Mouse (Mus musculus) testis, postnatal 10 days (tissue): ENCODE data around the gene Htr1f.

Experiments used
- DNase-seq: peaks from one replicate; pipeline ENCODE4 v3.0.0; 2021; ENCODE audit warnings: low spot score

Gene Htr1f

DNA sequence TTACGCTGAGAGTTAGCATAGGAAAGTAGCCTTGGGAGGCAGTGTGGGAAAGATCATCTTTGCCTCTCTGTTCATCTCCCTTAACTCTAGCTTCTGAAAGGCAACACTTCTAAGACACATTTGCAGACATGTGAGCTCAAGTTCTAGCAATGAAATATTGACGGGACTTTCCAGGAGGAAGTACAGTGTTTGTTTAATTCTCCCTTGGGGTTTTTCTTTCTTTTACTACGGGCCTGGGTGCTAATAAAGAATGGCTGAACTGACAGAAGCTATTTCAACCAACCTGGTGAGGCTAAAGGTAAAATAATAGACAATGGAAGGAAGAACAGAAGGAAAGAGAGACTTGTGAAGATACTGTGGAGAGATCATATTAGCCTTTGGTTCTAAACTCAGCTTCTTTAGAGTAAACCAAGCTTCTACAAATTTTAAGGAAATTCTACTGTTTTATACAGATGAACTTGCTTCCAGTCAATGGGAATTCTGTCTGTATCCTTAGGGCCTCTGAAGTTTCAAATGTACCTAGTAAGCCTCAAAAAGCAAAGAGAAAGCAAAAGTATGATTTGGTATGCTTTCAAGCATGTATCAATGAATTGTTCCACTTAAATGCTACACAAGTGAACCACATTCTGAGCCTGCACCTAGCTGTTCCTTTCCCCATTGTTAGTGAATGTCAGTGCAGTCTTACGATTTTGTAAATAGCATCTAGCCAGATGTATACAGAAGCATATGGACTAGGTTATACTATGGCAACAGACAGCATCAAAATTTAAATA lies 131.9 kb downstream of the Htr1f start:
- DNase-seq = no peak

DNA sequence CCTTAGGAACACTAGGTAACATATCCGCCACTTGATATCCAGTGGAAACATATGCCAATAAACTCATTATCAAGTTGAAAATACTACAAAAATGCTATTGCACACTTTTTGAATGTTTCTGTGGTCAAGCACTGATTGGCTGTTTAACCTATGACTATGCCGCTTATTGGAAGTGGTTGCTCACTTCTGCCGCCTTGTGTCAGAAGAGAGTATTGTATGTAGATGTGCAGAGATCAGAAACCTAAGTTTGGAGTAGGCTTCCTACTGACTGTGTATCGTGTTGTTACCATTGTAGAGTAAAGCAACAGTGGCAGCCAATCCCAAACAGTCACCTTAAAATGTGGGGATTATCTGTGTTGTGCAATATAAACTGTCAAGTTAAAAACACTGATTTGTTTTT lies 144.0 kb downstream of the Htr1f start:
- DNase-seq = no peak

- no peak for DNase-seq
These were observed 163.9 kb downstream of the Htr1f start for GRCm38 (mm10) chr16:64941646-64942195.

GRCm38 (mm10) chr16:64934793-64935192 lies 170.9 kb downstream of the Htr1f start:
- no peak for DNase-seq

DNA sequence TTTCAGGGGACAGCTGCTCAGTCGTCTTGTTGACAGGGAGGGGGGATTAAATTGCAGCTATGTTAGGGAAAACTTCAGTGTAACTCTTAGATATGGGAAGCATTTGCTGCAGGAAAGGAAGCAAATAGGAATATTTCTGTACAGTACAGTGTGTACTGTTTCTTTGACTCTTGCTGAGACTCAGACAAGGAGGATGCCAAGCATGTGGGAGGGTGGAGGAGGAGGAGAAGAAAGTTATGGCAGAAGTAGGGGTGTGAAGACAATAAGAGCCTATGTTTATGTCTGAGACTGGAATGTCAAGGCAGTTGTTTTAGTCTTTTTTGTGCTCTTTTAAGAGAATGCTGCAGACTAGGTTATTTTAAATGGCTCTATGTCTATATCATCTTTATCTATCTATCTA lies 171.6 kb downstream of the Htr1f start:
- no peak for DNase-seq

DNA sequence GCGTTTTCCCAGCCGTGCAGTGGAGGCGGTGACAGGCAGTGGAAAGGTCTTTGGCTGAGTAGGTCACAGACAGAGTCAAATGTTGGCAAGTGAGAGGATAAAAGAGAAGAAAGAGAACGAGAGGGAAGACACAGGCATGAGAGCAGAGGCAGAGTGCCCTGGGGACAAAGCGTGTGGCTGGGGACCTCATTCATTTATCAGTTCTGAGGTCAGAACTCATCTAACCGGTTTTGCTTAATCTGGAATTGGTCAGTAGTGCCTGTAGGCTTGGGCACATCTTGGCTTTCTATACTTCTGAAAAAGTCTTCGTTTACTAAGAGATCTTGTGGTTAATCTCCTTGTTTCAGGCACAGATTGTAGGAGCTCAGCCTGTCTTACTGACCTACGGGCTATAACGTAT lies 182.2 kb downstream of the Htr1f start:
- DNase-seq = no peak

- no peak for DNase-seq
These were observed 196.9 kb downstream of the Htr1f start for GRCm38 (mm10) chr16:64908747-64909146.

GRCm38 (mm10) chr16:64907112-64907511 lies 198.5 kb downstream of the Htr1f start:
- DNase-seq = no peak

DNA sequence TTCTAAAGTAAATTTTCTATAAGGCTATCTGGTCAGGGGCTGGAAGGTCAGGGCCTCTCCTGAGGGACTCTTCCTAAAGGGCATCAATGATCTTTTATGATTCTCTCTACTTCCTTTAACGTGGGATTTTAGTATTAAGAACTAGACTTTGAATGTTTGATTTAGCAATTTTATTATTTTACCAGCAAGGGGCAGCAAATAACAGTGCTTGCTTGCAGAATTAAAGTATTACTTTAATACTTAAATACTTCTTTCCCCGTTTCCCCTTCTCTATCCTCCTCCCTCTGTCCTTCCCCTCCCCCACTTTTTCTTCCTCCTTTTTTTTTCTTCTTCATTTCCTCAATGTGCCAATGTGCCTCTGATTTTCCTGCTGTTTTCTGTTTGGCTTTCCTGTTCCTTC lies 202.3 kb downstream of the Htr1f start:
- DNase-seq = no peak

DNA sequence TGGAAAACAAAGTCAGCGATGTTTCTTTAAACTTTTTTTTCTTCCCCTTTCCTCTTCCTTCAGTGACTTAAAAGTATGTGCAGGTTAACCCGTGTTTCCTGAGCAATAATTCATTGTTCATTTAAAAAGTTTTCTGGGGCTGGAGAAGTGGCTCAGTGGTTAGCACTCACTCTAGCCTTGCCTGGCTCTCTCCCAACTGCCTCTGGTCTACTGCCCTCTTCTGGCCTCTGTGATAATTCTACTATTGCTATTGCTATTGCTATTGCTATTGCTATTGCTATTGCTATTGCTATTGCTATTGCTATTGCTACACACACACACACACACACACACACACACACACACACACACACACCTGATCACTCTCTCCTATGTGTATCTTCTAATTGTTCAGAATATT lies 206.6 kb downstream of the Htr1f start:
- no peak for DNase-seq

GRCm38 (mm10) chr16:64889496-64889895 lies 216.2 kb downstream of the Htr1f start:
- no peak for DNase-seq

DNA sequence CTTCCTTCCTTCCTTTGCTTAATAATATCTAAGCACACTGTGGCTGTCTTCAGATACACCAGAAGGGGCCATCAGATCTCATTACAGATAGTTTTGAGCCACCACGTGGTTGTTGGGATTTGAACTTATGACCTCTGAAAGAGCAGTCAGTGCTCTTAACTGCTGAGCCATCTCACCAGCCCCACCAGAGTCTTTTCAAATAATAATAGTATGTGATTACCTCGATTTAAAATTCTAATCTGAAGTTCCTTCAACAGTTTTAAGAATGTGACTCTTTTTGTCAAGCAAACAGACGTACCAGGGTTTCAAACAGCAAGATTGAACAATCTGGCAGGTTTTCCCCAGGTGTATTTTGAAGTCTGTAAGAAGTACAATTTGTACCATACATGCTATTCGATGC lies 220.1 kb downstream of the Htr1f start:
- no peak for DNase-seq

DNA sequence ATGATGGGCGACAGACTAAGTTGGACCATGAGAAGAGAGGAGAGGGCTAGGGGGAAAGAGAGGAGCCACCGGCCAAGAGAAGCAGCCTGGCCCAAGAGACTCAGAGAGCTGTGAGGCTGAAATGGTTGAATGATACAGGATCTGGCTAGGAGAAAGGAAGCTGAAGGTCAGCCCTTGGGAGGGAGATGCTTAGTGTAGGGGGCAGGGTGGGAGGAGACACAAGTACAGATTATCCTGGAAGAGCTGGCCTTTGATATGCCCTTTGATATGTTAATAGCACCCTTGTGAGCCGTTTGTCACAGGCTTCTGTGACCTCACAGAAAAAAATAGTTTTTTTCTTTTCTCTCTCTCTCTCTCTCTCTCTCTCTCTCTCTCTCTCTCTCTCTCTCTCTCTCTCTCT lies 220.5 kb downstream of the Htr1f start:
- DNase-seq = no peak

GRCm38 (mm10) chr16:64884420-64884838 lies 221.2 kb downstream of the Htr1f start:
- DNase-seq = peak; percentile 46

GRCm38 (mm10) chr16:64883896-64884295 lies 221.8 kb downstream of the Htr1f start:
- no peak for DNase-seq

GRCm38 (mm10) chr16:64881442-64881841 lies 224.2 kb downstream of the Htr1f start:
- no peak for DNase-seq

DNA sequence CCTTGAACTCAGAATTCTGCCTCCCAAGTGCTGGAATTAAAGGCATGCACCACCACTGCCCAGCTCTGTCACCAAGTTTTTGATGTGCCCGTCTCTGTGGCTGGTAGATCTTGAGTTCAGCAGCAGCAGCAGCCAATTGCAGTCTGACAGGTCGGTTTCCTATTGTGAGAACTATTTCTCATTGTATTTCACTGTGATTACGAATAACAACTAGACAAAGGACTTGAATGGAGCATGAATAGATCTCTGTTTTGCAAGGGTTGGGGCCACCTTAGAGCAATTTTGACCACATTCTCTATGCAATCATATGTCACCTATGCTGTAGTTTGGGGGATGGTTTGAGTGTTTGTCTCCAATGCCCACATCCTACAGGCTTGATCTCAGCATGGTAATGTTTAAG lies 224.7 kb downstream of the Htr1f start:
- no peak for DNase-seq

DNA sequence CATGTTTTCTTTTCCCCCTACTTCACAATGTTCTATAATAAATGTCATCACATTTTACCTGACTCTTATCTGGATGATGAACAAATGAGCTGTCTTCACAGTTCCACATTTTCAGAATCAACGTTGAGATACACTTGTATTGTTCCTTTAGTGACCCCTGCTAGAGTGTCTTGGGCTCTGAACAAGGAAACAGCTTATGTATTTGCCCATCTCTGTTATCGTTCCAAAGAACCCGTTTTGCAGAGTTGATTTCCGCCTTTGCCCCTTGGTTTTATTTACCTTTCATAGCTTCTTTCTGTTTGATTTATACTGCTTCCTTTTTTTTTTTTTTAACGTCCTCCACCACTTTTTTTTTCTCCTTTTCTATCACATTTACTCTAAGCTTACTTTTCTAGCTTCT lies 225.9 kb downstream of the Htr1f start:
- DNase-seq = no peak

DNA sequence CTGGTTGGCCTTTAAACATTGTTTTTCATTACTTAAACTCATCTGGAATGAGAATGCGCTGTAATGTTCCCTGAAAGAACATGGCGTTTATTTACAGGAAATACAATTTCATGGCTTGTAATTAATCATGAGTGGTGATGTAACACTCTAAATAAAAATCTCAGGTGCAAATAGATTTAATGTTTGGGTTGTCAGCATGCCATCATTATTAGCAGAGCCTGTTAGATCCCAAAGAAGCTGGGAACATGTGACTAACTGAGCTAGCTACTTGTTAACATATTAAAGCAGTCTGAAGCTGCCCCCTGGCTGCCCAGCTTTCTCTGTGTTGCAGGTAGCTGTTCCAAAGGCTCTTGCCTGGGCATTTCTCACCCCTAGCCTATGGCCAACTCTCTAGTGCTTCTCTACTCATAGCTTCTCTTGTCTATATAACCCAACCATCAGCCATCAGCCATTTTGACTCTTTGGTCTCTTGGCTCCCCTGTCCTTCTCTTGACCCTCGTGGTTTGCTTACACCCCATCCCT lies 227.0 kb downstream of the Htr1f start:
- DNase-seq = no peak

DNA sequence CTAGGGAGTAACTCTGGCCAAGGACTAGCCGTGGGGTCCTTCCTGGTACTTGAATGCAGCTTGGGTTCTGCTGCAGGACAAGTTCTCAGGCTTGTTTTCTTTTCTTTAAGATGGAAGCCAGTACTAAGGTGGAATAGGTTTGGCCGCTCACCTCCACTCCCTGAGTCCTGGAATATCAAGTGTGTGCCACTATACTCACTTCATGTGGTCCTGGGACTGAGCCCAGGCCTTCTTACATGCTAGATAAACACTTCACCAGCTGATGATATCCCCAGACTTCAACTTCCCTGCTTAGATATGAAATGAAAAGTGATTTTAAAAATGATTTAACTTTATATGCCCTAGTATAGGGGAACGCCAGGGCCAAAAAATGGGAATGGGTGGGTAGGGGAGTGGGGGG lies 228.3 kb downstream of the Htr1f start:
- no peak for DNase-seq

GRCm38 (mm10) chr16:64876631-64877265 lies 228.9 kb downstream of the Htr1f start:
- no peak for DNase-seq

- no peak for DNase-seq
These were observed 229.8 kb downstream of the Htr1f start for GRCm38 (mm10) chr16:64875822-64876221.

- DNase-seq = no peak
These were observed 230.3 kb downstream of the Htr1f start for GRCm38 (mm10) chr16:64875384-64875783.
